Mouse (Mus musculus) testis, adult 2 months (tissue): ENCODE data around the gene Smim8.

Source experiments
- CTCF ChIP-seq: fragments of 200-500 bp; IDR thresholded peaks from 2 replicates; pipeline ENCODE4 v1.5.1; 2012; ENCODE audit warnings: low read depth, mild to moderate bottlenecking, inconsistent platforms, low read length, moderate library complexity; ENCODE audit not compliant: control insufficient read depth, insufficient read depth, insufficient replicate concordance
- POLR2A ChIP-seq: fragments of 200-500 bp; IDR thresholded peaks from 2 replicates; pipeline ENCODE4 v1.6.1; 2012; ENCODE audit warnings: low read depth, mild to moderate bottlenecking, inconsistent platforms, low read length, moderate library complexity; ENCODE audit not compliant: control insufficient read depth

GRCm38 (mm10) chr4:34724306-34724705 lies 53.9 kb downstream of the Smim8 start:
- no peak for TF ChIP-seq CTCF
- TF ChIP-seq POLR2A = no peak
